Mouse (Mus musculus) spleen, adult 18-20 months (tissue): ENCODE data around the gene N4bp2.

Experiments used
- DNase-seq, 2 experiments: peaks; one replicate each; pipeline ENCODE4 v3.0.0; 2022; ENCODE audit warnings: mixed read lengths in 2 of 2

The N4bp2 gene

GRCm38 (mm10) chr5:65866591-65866990 is 103.3 kb downstream of the N4bp2 start:
- no peak for DNase-seq

GRCm38 (mm10) chr5:65867380-65868116 is 104.2 kb downstream of the N4bp2 start:
- no peak for DNase-seq

- DNase-seq = no peak
These were observed 105.1 kb downstream of the N4bp2 start for GRCm38 (mm10) chr5:65868419-65868818.

GRCm38 (mm10) chr5:65869660-65870059 is 106.3 kb downstream of the N4bp2 start:
- DNase-seq = no peak

GRCm38 (mm10) chr5:65871276-65871875 is 108.1 kb downstream of the N4bp2 start:
- no peak for DNase-seq

- DNase-seq = no peak
These were observed 109.9 kb downstream of the N4bp2 start for GRCm38 (mm10) chr5:65873212-65873611.

GRCm38 (mm10) chr5:65875269-65875668 is 111.9 kb downstream of the N4bp2 start:
- no peak for DNase-seq

- no peak for DNase-seq
These were observed 115.0 kb downstream of the N4bp2 start for GRCm38 (mm10) chr5:65878367-65878766.
